Mouse (Mus musculus): ENCODE results near the gene Vmn2r6. TPM values are rescaled to one million over a fixed set of nuclear protein-coding genes. Genes with fewer than 3 reads are reported as not detected.
"Not testable (repeated sequence)": the region's sequence is repeated elsewhere in the genome, so short reads cannot be mapped to it uniquely, and the experiment has no call there.

The Vmn2r6 gene
- not detected for total RNA-seq (2022)

DNA sequence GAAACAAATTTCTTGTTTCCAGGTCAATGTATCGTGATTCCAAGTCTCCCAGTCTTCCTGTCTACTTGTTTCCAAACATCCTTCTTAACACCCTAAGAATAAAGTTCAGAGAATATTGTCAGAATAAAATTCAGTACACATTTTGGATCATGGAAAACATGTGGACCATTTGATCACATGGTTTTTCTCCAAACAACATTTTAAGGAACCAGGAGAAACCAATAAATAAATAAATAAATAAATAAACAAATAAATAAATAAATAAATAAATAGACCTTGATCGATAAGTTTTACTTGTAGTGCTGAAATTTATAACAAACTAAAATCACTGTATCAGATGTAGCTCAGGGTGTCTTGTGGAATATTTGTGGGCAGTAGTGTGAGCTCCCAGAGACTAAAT is at the start of gene Vmn2r6:
Vmn2r6 (minus strand) TSS at position 101 of the 400 bp plus-strand sequence.
- DNase-seq: not testable (repeated sequence)

DNA sequence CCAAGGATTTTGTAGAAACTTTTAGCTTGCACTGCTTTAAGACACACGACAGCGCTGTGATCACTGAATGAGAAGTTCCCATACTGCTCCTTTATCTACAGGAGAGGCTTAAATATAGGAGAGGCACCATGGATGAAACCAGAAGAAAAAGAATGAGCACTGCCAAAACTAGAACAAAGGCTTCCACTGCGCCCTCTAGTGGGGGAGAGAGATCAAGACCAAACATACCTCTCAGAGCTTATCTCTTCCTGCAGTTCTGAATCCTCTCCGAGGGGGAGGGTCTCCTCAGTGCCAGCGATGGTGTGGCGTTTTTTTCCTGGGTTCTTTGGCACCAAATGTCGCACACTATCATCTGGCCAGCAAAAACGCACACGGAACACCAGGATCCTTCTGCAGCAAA is 22.0 kb upstream of the Vmn2r6 start:
- no peak for DNase-seq

GRCm38 (mm10) chr3:64568793-64569192 is 3.2 kb upstream of the Vmn2r6 start:
- DNase-seq: not testable (repeated sequence)

DNA sequence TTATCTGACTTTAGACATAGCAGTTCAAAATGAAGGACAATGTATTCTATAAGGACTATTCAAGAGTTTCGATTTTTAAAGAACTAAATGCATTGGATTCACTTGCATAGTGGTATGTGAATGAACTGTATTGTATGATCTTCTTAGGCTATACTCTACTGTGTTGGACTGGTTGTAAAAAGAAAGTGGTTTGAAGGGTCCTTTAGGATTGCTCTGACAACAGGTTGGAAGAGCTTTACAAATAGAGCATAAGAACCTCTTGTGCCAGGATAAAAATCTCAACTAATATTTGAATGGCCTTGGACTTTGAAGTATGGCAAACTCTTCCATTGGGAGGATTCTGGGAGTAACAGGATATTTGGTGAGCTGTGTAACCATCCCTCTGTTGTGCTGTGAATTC is 42.0 kb downstream of the Vmn2r6 start:
- not testable (repeated sequence) for DNase-seq

DNA sequence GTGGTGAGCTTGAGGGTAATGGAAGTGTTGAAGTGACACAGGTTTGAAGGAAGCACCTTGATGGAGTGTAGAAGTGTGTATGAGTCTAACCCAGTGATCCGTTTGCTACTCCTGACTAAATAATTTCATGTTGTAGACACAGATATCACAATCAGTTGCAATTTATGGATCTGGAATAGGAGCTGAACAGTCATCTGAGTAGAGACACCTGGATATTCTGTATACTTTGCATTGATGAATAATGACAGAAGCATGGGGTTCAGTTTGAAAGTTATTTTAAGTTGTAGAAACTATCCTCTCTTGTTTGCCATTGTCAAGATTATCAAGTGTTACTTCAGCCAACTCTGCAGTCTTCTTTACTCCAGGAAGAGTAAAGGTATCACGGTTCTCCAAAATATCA is 55.9 kb downstream of the Vmn2r6 start, which contains the start of gene Vmn2r5:
Vmn2r5 (minus strand) TSS at position 101 of the 400 bp plus-strand sequence.
- DNase-seq: not testable (repeated sequence)

Other genes starting within 250 kb of the Vmn2r6 start
- not detected for gene Vmn2r4, start 150.5 kb downstream of the Vmn2r6 start, total RNA-seq (2022)
- not detected for gene Vmn2r5, start 56.0 kb downstream of the Vmn2r6 start, total RNA-seq (2022)